Mouse (Mus musculus): ENCODE data around the gene Tmem54. TPM values are rescaled to one million over a fixed set of nuclear protein-coding genes. Genes with fewer than 3 reads are reported as not detected.

The Tmem54 gene
- polyA plus RNA-seq, 1 experiment from 2014 or later, result 16.7 TPM

DNA sequence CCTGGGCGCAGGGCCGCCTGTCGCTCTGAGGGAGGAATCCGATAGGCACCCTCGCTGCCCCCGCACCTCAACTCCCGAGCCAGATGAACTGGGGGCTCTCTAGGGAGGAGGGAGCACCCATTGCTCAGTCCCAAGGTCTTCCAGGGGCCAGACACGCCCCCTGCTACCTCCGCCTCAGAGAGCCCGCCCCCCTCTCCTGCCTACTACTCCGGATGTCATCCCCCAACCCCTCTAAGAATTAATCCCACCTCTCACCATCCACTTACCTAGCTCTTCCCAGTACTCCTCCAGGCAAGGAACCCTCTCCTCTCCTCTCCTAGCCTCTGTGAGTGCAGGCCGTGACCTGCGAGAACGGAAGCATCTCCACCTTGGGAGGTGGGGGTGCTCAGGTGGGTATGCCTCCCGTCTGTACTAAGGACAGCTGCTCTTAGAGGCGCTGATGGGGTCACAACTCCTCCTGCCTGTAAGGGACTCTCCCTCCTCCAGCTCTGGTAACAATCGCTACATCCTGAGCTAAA, 16.3 kb downstream of the Tmem54 start, which contains the start of gene Hpca:
Hpca (minus strand) TSS at position 468 of the 518 bp plus-strand sequence.
- no peaks in the 10 kb centered on the region for H3K9me3 ChIP-seq
- H3K4me2 ChIP-seq, result peak within 1 kb of the TSS; percentile 91
- WGBS, result 3% methylated on average over 17 of the region's 17 CpGs
- H3K9ac ChIP-seq, result no peak within 1 kb of the TSS
- H3K27ac ChIP-seq, result no peak within 1 kb of the TSS
- H3K27me3 ChIP-seq, result peaks cover 80% of the 10 kb centered on the region
- no peak for ATAC-seq (ENCODE audit: borderline replicate concordance, extremely low read depth, low FRiP score, low TSS enrichment)
- peak within 1 kb of the TSS; percentile 44 for H3K4me3 ChIP-seq
- H3K36me3 ChIP-seq, result no peaks in the 10 kb centered on the region
- H3K4me1 ChIP-seq, result peaks cover 30% of the 10 kb centered on the region

GRCm38 (mm10) chr4:129122107-129122506, 16.8 kb downstream of the Tmem54 start:
- 20% methylated on average over 9 of the region's 9 CpGs for WGBS
- Histone ChIP-seq H3K9me3 (no peaks in the 10 kb centered on the region), H3K9ac (no peak overlapping the region), H3K4me1 (peaks cover 30% of the 10 kb centered on the region), H3K36me3 (no peaks in the 10 kb centered on the region), H3K4me2 (no peak overlapping the region), H3K27me3 (peaks cover 83% of the 10 kb centered on the region), H3K27ac (no peak overlapping the region), H3K4me3 (no peak overlapping the region)
- ATAC-seq (ENCODE audit: borderline replicate concordance, extremely low read depth, low FRiP score, low TSS enrichment), result no peak

- no peak overlapping the region for H3K4me3 ChIP-seq
- WGBS, result 19% methylated on average over 8 of the region's 8 CpGs
- no peak for ATAC-seq (ENCODE audit: borderline replicate concordance, extremely low read depth, low FRiP score, low TSS enrichment)
- no peak overlapping the region for H3K27ac ChIP-seq
- peaks cover 83% of the 10 kb centered on the region for H3K27me3 ChIP-seq
- no peak overlapping the region for H3K9ac ChIP-seq
- H3K4me2 ChIP-seq, result no peak overlapping the region
- peaks cover 30% of the 10 kb centered on the region for H3K4me1 ChIP-seq
- no peaks in the 10 kb centered on the region for H3K9me3 ChIP-seq
- no peaks in the 10 kb centered on the region for H3K36me3 ChIP-seq
Measured at GRCm38 (mm10) chr4:129122719-129123118, 17.4 kb downstream of the Tmem54 start.

- Histone ChIP-seq H3K27me3 (peaks cover 66% of the 10 kb centered on the region), H3K27ac (peak overlapping the region; percentile 81), H3K36me3 (no peaks in the 10 kb centered on the region), H3K4me2 (peak overlapping the region; percentile 45), H3K9me3 (no peaks in the 10 kb centered on the region), H3K4me1 (peaks cover 31% of the 10 kb centered on the region), H3K4me3 (peak overlapping the region; percentile 23; the same call in 1 of the 2 replicates), H3K9ac (no peak overlapping the region)
- WGBS, result 3% methylated on average over 13 of the region's 13 CpGs
- peak; percentile 36 for ATAC-seq (ENCODE audit: borderline replicate concordance, extremely low read depth, low FRiP score, low TSS enrichment)
Measured at GRCm38 (mm10) chr4:129124652-129125146, 19.4 kb downstream of the Tmem54 start.

- Histone ChIP-seq H3K9ac (no peak overlapping the region), H3K27me3 (peaks cover 57% of the 10 kb centered on the region), H3K9me3 (no peaks in the 10 kb centered on the region), H3K4me1 (peaks cover 41% of the 10 kb centered on the region), H3K27ac (peak overlapping the region; percentile 81), H3K4me3 (peak overlapping the region; percentile 23), H3K36me3 (no peaks in the 10 kb centered on the region), H3K4me2 (peak overlapping the region; percentile 45)
- peak; percentile 67 for ATAC-seq (ENCODE audit: borderline replicate concordance, extremely low read depth, low FRiP score, low TSS enrichment)
- WGBS, result 5% methylated on average over 19 of the region's 19 CpGs
Measured at GRCm38 (mm10) chr4:129125736-129126451, 20.5 kb downstream of the Tmem54 start.

- no peak overlapping the region for H3K4me3 ChIP-seq
- peaks cover 34% of the 10 kb centered on the region for H3K4me1 ChIP-seq
- 43% methylated on average over 13 of the region's 13 CpGs for WGBS
- H3K9me3 ChIP-seq, result no peaks in the 10 kb centered on the region
- H3K9ac ChIP-seq, result no peak overlapping the region
- no peak for ATAC-seq (ENCODE audit: borderline replicate concordance, extremely low read depth, low FRiP score, low TSS enrichment)
- H3K27ac ChIP-seq, result no peak overlapping the region
- no peak overlapping the region for H3K4me2 ChIP-seq
- peaks cover 30% of the 10 kb centered on the region; the same call in 1 of the 2 replicates for H3K27me3 ChIP-seq
- H3K36me3 ChIP-seq, result no peaks in the 10 kb centered on the region
Measured at GRCm38 (mm10) chr4:129128582-129129338, 23.4 kb downstream of the Tmem54 start.

- H3K27ac ChIP-seq, result no peak overlapping the region
- H3K4me1 ChIP-seq, result peaks cover 33% of the 10 kb centered on the region
Measured at GRCm38 (mm10) chr4:129129387-129129786, 24.0 kb downstream of the Tmem54 start.

GRCm38 (mm10) chr4:129130149-129130548, 24.8 kb downstream of the Tmem54 start:
- Histone ChIP-seq H3K27ac (no peak overlapping the region), H3K4me3 (no peak overlapping the region), H3K4me1 (peaks cover 28% of the 10 kb centered on the region), H3K9me3 (no peaks in the 10 kb centered on the region), H3K9ac (no peak overlapping the region), H3K27me3 (peaks cover 20% of the 10 kb centered on the region), H3K36me3 (no peaks in the 10 kb centered on the region), H3K4me2 (peak overlapping the region; percentile 47)
- WGBS, result 2% methylated on average over 8 of the region's 8 CpGs
- no peak for ATAC-seq (ENCODE audit: borderline replicate concordance, extremely low read depth, low FRiP score, low TSS enrichment)

More at GRCm38 (mm10) chr4:129129387-129129786, 24.0 kb downstream of the Tmem54 start:
- no peaks in the 10 kb centered on the region for H3K9me3 ChIP-seq
- no peaks in the 10 kb centered on the region for H3K36me3 ChIP-seq
- H3K4me3 ChIP-seq, result no peak overlapping the region
- H3K4me2 ChIP-seq, result no peak overlapping the region
- peaks cover 25% of the 10 kb centered on the region; the same call in 1 of the 2 replicates for H3K27me3 ChIP-seq
- WGBS, result 23% methylated on average over 9 of the region's 9 CpGs
- no peak for ATAC-seq (ENCODE audit: borderline replicate concordance, extremely low read depth, low FRiP score, low TSS enrichment)
- H3K9ac ChIP-seq, result no peak overlapping the region

GRCm38 (mm10) chr4:129130755-129131303, 25.5 kb downstream of the Tmem54 start:
- Histone ChIP-seq H3K9ac (no peak overlapping the region), H3K27ac (no peak overlapping the region), H3K4me1 (peaks cover 22% of the 10 kb centered on the region), H3K27me3 (peaks cover 20% of the 10 kb centered on the region), H3K4me3 (peak overlapping the region; percentile 15), H3K4me2 (peak overlapping the region; percentile 47), H3K9me3 (no peaks in the 10 kb centered on the region), H3K36me3 (no peaks in the 10 kb centered on the region)
- WGBS, result 3% methylated on average over 17 of the region's 17 CpGs
- no peak for ATAC-seq (ENCODE audit: borderline replicate concordance, extremely low read depth, low FRiP score, low TSS enrichment)

- no peak overlapping the region for H3K9ac ChIP-seq
- no peaks in the 10 kb centered on the region for H3K9me3 ChIP-seq
- 6% methylated on average over 15 of the region's 15 CpGs for WGBS
- H3K4me2 ChIP-seq, result peak overlapping the region; percentile 44
- ATAC-seq (ENCODE audit: borderline replicate concordance, extremely low read depth, low FRiP score, low TSS enrichment), result no peak
- H3K4me3 ChIP-seq, result no peak overlapping the region
- peaks cover 38% of the 10 kb centered on the region for H3K27me3 ChIP-seq
- H3K27ac ChIP-seq, result no peak overlapping the region
- no peaks in the 10 kb centered on the region for H3K36me3 ChIP-seq
- H3K4me1 ChIP-seq, result peaks cover 21% of the 10 kb centered on the region
Measured at GRCm38 (mm10) chr4:129134799-129135585, 29.6 kb downstream of the Tmem54 start.

GRCm38 (mm10) chr4:129135637-129136036, 30.3 kb downstream of the Tmem54 start:
- WGBS, result 59% methylated on average over 2 of the region's 2 CpGs
- Histone ChIP-seq H3K36me3 (no peaks in the 10 kb centered on the region), H3K9ac (no peak overlapping the region), H3K27me3 (peaks cover 38% of the 10 kb centered on the region), H3K27ac (no peak overlapping the region), H3K4me3 (no peak overlapping the region), H3K4me2 (no peak overlapping the region), H3K9me3 (no peaks in the 10 kb centered on the region), H3K4me1 (peaks cover 14% of the 10 kb centered on the region)
- no peak for ATAC-seq (ENCODE audit: borderline replicate concordance, extremely low read depth, low FRiP score, low TSS enrichment)

Measured in lung, embryonic 15.5 days (tissue).